Comparison of ENCODE assay signal across 9 mouse cellular contexts in genomic region chr13:91915582-91916239, GRCm38 (mm10). TPM values are rescaled to one million over a fixed set of nuclear protein-coding genes. Genes with fewer than 3 reads are reported as not detected.
DNase-seq lines count a peak whose midpoint lies in the region; ATAC-seq and TF ChIP-seq lines count a peak whose summit lies in the region.
"Had no signal": no experiment of that assay in that cellular context is flagged by ENCODE, and none has a peak within 500 bp of the region (broad histone marks: within the 10 kb centered on the region; RNA-seq: fewer than 3 reads in every experiment).

No protein-coding gene starts in this region.

- H3K27ac ChIP-seq in lung, embryonic 16.5 days (ENCODE audit: low read length): no peak overlapping the region
- H3K27ac ChIP-seq in forebrain, embryonic 11.5 days (ENCODE audit: low read depth, low read length): no peak overlapping the region
- peak overlapping the region; percentile 93 for H3K27ac ChIP-seq in layer of hippocampus, adult 2 months
- H3K27ac ChIP-seq in midbrain, embryonic 15.5 days: no peak overlapping the region
- H3K27ac ChIP-seq: liver, embryonic 13.5 days had no signal

- TF ChIP-seq CTCF in layer of hippocampus, adult 2 months (conservative IDR thresholded peaks at IDR 0.05): peak; percentile 59

- 71% methylated on average over 6 of the region's 6 CpGs for WGBS in lung, embryonic 16.5 days
- WGBS in forebrain, embryonic 11.5 days: 52% methylated on average over 6 of the region's 6 CpGs
- WGBS in midbrain, embryonic 15.5 days: 41% methylated on average over 6 of the region's 6 CpGs

- no peak for DNase-seq in lung, adult 18-20 months
- peak; percentile 49 for DNase-seq in forebrain, embryonic 11.5 days (ENCODE audit: low spot score)
- peak; percentile 44 to 70 for DNase-seq in layer of hippocampus, adult 2 months (ENCODE audit: low spot score in 2 of 2)
- no peak for DNase-seq in ovary, adult 18-20 months (ENCODE audit: low spot score)
- DNase-seq in urinary bladder, postnatal 14 days (ENCODE audit: low spot score): no peak
- DNase-seq in thymus, postnatal 4 days: no peak
- DNase-seq: liver, embryonic 13.5 days had no signal

- H3K4me2 ChIP-seq in lung, embryonic 16.5 days (ENCODE audit: low read depth, low read length): no peak overlapping the region
- H3K4me2 ChIP-seq in forebrain, embryonic 11.5 days (ENCODE audit: low read depth, low read length, severe bottlenecking): no peak overlapping the region
- H3K4me2 ChIP-seq in midbrain, embryonic 15.5 days: peak overlapping the region; percentile 20; the same call in 1 of the 2 replicates
- H3K4me2 ChIP-seq: liver, embryonic 13.5 days had no signal

- H3K4me1 ChIP-seq in lung, embryonic 16.5 days (replicated peaks; ENCODE audit: control insufficient read depth, insufficient read depth, low read length): no peaks in the 10 kb centered on the region
- H3K4me1 ChIP-seq in forebrain, embryonic 11.5 days (replicated peaks; ENCODE audit: control insufficient read depth, insufficient read depth, low read length): peaks cover 5% of the 10 kb centered on the region; the same call in 1 of the 2 replicates
- peaks cover 6% of the 10 kb centered on the region for H3K4me1 ChIP-seq in midbrain, embryonic 15.5 days
- H3K4me1 ChIP-seq: liver, embryonic 13.5 days had no signal

- no peaks in the 10 kb centered on the region for H3K9me3 ChIP-seq in lung, embryonic 16.5 days (ENCODE audit: control insufficient read depth, low read length)
- no peaks in the 10 kb centered on the region for H3K9me3 ChIP-seq in forebrain, embryonic 11.5 days (ENCODE audit: control insufficient read depth, low read length)
- H3K9me3 ChIP-seq in midbrain, embryonic 15.5 days: no peaks in the 10 kb centered on the region
- H3K9me3 ChIP-seq: liver, embryonic 13.5 days had no signal

- no peaks in the 10 kb centered on the region for H3K36me3 ChIP-seq in lung, embryonic 16.5 days (ENCODE audit: control insufficient read depth, insufficient read depth, low read length)
- H3K36me3 ChIP-seq in forebrain, embryonic 11.5 days (ENCODE audit: control insufficient read depth, insufficient read depth, low read length): no peaks in the 10 kb centered on the region
- H3K36me3 ChIP-seq in midbrain, embryonic 15.5 days (replicated peaks): no peaks in the 10 kb centered on the region
- H3K36me3 ChIP-seq: liver, embryonic 13.5 days had no signal

- no peak overlapping the region for H3K9ac ChIP-seq in lung, embryonic 16.5 days (ENCODE audit: low read length)
- H3K9ac ChIP-seq in forebrain, embryonic 11.5 days (ENCODE audit: low read length): no peak overlapping the region
- H3K9ac ChIP-seq in midbrain, embryonic 15.5 days: no peak overlapping the region
- H3K9ac ChIP-seq: liver, embryonic 13.5 days had no signal

- no peaks in the 10 kb centered on the region for H3K27me3 ChIP-seq in lung, embryonic 16.5 days (ENCODE audit: control insufficient read depth, insufficient read depth, low read depth, low read length)
- no peaks in the 10 kb centered on the region for H3K27me3 ChIP-seq in forebrain, embryonic 11.5 days (ENCODE audit: control insufficient read depth, insufficient read depth, low read length)
- H3K27me3 ChIP-seq in midbrain, embryonic 15.5 days (replicated peaks): no peaks in the 10 kb centered on the region
- H3K27me3 ChIP-seq: liver, embryonic 13.5 days had no signal

- no peak overlapping the region for H3K4me3 ChIP-seq in lung, embryonic 16.5 days (ENCODE audit: low read length)
- no peak overlapping the region for H3K4me3 ChIP-seq in forebrain, embryonic 11.5 days (ENCODE audit: low read depth, low read length)
- peak overlapping the region; percentile 14; the same call in 1 of the 2 replicates for H3K4me3 ChIP-seq in layer of hippocampus, adult 2 months
- no peak overlapping the region for H3K4me3 ChIP-seq in midbrain, embryonic 15.5 days
- H3K4me3 ChIP-seq: liver, embryonic 13.5 days had no signal

- peak; percentile 54; the same call in 1 of the 2 replicates for ATAC-seq in lung, embryonic 16.5 days (ENCODE audit: low read depth)
- ATAC-seq in forebrain, embryonic 11.5 days (replicated peaks; ENCODE audit: low FRiP score): peak; percentile 71
- ATAC-seq in midbrain, embryonic 15.5 days (replicated peaks): peak; percentile 82

RNA-seq across cellular contexts. Expression of gene Ckmt2, which starts 39.0 kb away (rescaled TPM):
- 1.8 and 5.7 TPM in 2 replicates for polyA plus RNA-seq in lung, embryonic 16.5 days (2015; fragmentation: Nextera tagmentation; extraction: Ambion mirVana)
- not detected in 2 replicates for polyA plus RNA-seq in forebrain, embryonic 11.5 days (2014; fragmentation: Nextera tagmentation; extraction: Ambion mirVana)
- under 1 TPM; 0.32 to 0.41 TPM for total RNA-seq in layer of hippocampus, adult 2 months (2021)
- not detected in 2 replicates for polyA plus RNA-seq in midbrain, embryonic 15.5 days (2015; fragmentation: Nextera tagmentation; extraction: Ambion mirVana)
- polyA plus RNA-seq: liver, embryonic 13.5 days had no signal

Comparison
In these comparisons a context has a peak if more than half of its experiments do, and no peak if none do; other contexts are left out.
1. DNase-seq: peak in forebrain, embryonic 11.5 days (single experiment) and layer of hippocampus, adult 2 months (2 of 2); none in lung, adult 18-20 months (0 of 2), ovary, adult 18-20 months (single experiment), urinary bladder, postnatal 14 days (single experiment) and thymus, postnatal 4 days (single experiment).
2. Peak in every context shown above with its lines, with median percentiles within 50 percentile points of each other: ATAC-seq.